Mouse (Mus musculus): Measurements from ENCODE around the gene Nbeal2. TPM values are rescaled to one million over a fixed set of nuclear protein-coding genes. Genes with fewer than 3 reads are reported as not detected.

The Nbeal2 gene
- total and polyA plus RNA-seq, 3 experiments, result 3.2 to 19.7 (median 8.4) TPM

DNA sequence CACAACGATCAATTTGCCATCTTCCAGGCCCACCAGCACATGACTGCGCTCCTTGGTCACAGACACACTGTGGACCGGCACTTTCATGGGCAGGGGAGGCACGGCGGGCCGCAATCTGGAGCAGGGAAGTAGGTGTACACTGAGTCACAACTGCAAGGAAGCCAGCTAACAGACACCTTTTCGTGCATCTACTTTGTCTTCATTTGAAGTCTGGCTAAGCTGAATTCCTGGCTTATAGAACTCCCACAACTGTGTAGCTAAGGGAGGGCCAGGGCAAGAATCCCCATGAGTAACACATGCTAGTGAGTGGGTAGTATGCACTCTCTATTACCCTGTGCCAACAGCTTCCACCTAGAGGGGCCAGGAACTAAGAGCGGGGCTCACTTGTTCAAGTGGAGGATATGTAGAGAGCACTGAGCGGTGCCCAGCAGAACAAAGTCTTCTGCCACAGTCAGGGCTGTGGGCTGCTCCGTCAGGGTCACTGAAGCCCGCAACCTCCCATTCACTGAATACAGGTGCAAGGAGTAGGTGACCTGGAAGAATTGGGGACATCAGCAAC lies 28.5 kb downstream of the Nbeal2 start:
- Histone ChIP-seq H3K27ac (ENCODE audit: insufficient read depth, low read depth) (no peak overlapping the region), H3K9me3 (replicated peaks; ENCODE audit: low read length) (no peaks in the 10 kb centered on the region), H3K36me3 (replicated peaks in 1 of 2; ENCODE audit: control insufficient read depth in 1 of 2, insufficient read depth in 1 of 2, low read length in 1 of 2) (peaks cover 68 to 84% of the 10 kb centered on the region in 2 experiments), H3K4me2 (ENCODE audit: insufficient read depth, low read depth, poor library complexity, severe bottlenecking) (no peak overlapping the region), H3K4me1 (ENCODE audit: control insufficient read depth in 1 of 2, insufficient read depth in 2 of 2) (peaks cover 4 to 23% of the 10 kb centered on the region in 2 experiments; a peak in 2 of 4 replicates), H3K27me3 (replicated peaks) (no peaks in the 10 kb centered on the region), H3K4me3 (replicated peaks in 1 of 3; ENCODE audit: low read depth in 2 of 3, low read length in 2 of 3, poor library complexity in 1 of 3) (no peak overlapping the region), H3K9ac (ENCODE audit: insufficient read depth, low read depth) (no peak overlapping the region), H3K79me2 (replicated peaks; ENCODE audit: control insufficient read depth, extremely low read depth, insufficient read depth, poor library complexity, severe bottlenecking) (no peaks in the 10 kb centered on the region)
- dilution Hi-C loops (cut with MboI; ENCODE audit: extremely low pct_ligation_motif_present, extremely low pct_unique_long_range_greater_than_20kb, low sequenced_read_pairs), result no loop called here
- in situ Hi-C loops (cut with MboI; ENCODE audit: low pct_ligation_motif_present, low pct_unique_long_range_greater_than_20kb, low sequenced_read_pairs), result no loop called here
- DNase-seq (ENCODE audit: extremely low read depth), result no peak
- TF ChIP-seq EP300 (IDR thresholded peaks at IDR 0.05; ENCODE audit: low read length), result no peak
- no peak for TF ChIP-seq POLR2AphosphoS2 (IDR thresholded peaks at IDR 0.05; ENCODE audit: low read depth, low read length)
- TF ChIP-seq ETS1 (conservative IDR thresholded peaks at IDR 0.05; ENCODE audit: low read depth, low read length), result no peak
- TF ChIP-seq ELF1 (IDR thresholded peaks at IDR 0.05; ENCODE audit: low read depth, low read length), result no peak
- no peak for TF ChIP-seq MXI1 (IDR thresholded peaks at IDR 0.05; ENCODE audit: low read depth, low read length)
- no peak for TF ChIP-seq MEF2A (IDR thresholded peaks at IDR 0.05; ENCODE audit: borderline replicate concordance, low read depth, low read length)
- no peak for TF ChIP-seq ZKSCAN1 (IDR thresholded peaks at IDR 0.05; ENCODE audit: borderline replicate concordance, low read depth, low read length)
- no peak for TF ChIP-seq PAX5 (IDR thresholded peaks at IDR 0.05; ENCODE audit: low read length)
- TF ChIP-seq GABPA (IDR thresholded peaks at IDR 0.05; ENCODE audit: insufficient replicate concordance, low read depth, low read length), result no peak
- no peak for TF ChIP-seq RAD21 (IDR thresholded peaks at IDR 0.05; ENCODE audit: low read depth, low read length)
- TF ChIP-seq HCFC1 (IDR thresholded peaks at IDR 0.05; ENCODE audit: low read depth, low read length), result no peak
- TF ChIP-seq MAX (IDR thresholded peaks at IDR 0.05; ENCODE audit: low read length), result no peak
- TF ChIP-seq ZNF384 (IDR thresholded peaks at IDR 0.05; ENCODE audit: low read depth, low read length), result no peak
- no peak for TF ChIP-seq SIN3A (IDR thresholded peaks at IDR 0.05; ENCODE audit: low read length)

DNA sequence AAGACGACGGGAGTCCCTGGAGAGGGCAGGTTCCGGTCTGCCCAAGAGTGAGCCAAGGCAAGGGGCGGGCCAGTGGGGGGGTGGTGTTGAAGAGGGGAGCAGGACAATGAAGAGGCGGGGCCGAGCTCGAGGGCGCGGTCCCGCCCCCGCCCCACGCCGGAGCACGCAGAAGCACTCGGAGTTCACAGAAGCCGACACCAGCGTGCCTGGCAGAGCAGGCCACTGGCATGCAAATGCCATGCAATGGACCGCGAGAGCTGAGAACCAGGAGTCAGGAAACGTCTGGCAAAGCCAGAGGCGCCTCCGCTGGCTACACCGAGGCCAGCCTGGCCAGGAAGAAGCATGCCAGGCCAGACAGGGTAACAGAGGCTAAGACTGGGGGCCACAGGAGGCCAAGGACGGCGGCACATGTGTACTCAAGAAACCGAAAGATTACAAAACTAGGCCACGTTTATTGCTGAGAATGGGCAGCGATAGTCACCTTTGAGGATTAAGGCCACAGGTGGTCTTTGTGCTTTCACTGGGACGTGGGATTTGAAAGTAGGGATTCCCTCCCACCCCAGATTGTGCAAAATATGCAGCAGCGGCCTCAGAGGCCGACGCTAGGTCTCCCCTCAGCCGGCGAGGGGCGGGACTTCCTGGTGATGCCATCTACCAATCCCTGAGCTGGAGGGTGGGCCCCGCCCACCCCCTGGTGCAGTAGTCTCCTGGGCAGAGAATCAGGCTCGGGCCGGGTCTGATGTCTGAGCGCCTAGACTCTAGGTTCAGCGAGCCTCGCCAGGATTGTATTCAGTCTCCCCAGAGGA lies 29.4 kb downstream of the Nbeal2 start, which contains the start of gene Nradd:
TSS of gene Nradd (minus strand) at position 92 of the 806 bp plus-strand sequence.
- H3K4me3 ChIP-seq (replicated peaks in 1 of 3; ENCODE audit: low read depth in 2 of 3, low read length in 2 of 3, poor library complexity in 1 of 3), result peak within 1 kb of the TSS; percentile 54 to 57 (median 56)
- peaks cover 4 to 23% of the 10 kb centered on the region in 2 experiments; a peak in 2 of 4 replicates for H3K4me1 ChIP-seq (ENCODE audit: control insufficient read depth in 1 of 2, insufficient read depth in 2 of 2)
- H3K27ac ChIP-seq (ENCODE audit: insufficient read depth, low read depth), result peak within 1 kb of the TSS; percentile 43; the same call in 1 of the 2 replicates
- peak within 1 kb of the TSS; percentile 24; the same call in 1 of the 2 replicates for H3K4me2 ChIP-seq (ENCODE audit: insufficient read depth, low read depth, poor library complexity, severe bottlenecking)
- no peaks in the 10 kb centered on the region for H3K79me2 ChIP-seq (replicated peaks; ENCODE audit: control insufficient read depth, extremely low read depth, insufficient read depth, poor library complexity, severe bottlenecking)
- in situ Hi-C loops (cut with MboI; ENCODE audit: low pct_ligation_motif_present, low pct_unique_long_range_greater_than_20kb, low sequenced_read_pairs), result loop anchor here (5.0 kb wide), 1 partner anchor 212 kb away; no protein-coding TSS in a partner anchor
- dilution Hi-C loops (cut with MboI; ENCODE audit: extremely low pct_ligation_motif_present, extremely low pct_unique_long_range_greater_than_20kb, low sequenced_read_pairs), result no loop called here
- H3K36me3 ChIP-seq (replicated peaks in 1 of 2; ENCODE audit: control insufficient read depth in 1 of 2, insufficient read depth in 1 of 2, low read length in 1 of 2), result peaks cover 65 to 83% of the 10 kb centered on the region in 2 experiments
- DNase-seq (ENCODE audit: extremely low read depth), result peak; percentile 93
- no peaks in the 10 kb centered on the region for H3K9me3 ChIP-seq (replicated peaks; ENCODE audit: low read length)
- H3K9ac ChIP-seq (ENCODE audit: insufficient read depth, low read depth), result peak within 1 kb of the TSS; percentile 46
- no peaks in the 10 kb centered on the region for H3K27me3 ChIP-seq (replicated peaks)
- TF ChIP-seq CHD1 (IDR thresholded peaks at IDR 0.05; ENCODE audit: low read depth, low read length), result no peak; the same call in 1 of the 2 replicates
- no peak for TF ChIP-seq RAD21 (IDR thresholded peaks at IDR 0.05; ENCODE audit: low read depth, low read length)
- peak; percentile 30; the same call in 1 of the 2 replicates for TF ChIP-seq NRF1 (IDR thresholded peaks at IDR 0.05; ENCODE audit: low read depth, low read length)
- peak; percentile 30; the same call in 1 of the 2 replicates for TF ChIP-seq HCFC1 (IDR thresholded peaks at IDR 0.05; ENCODE audit: low read depth, low read length)
- peak; percentile 47; the same call in 1 of the 2 replicates for TF ChIP-seq ZMIZ1 (IDR thresholded peaks at IDR 0.05; ENCODE audit: low read depth, low read length)
- no peak for TF ChIP-seq ZNF384 (IDR thresholded peaks at IDR 0.05; ENCODE audit: low read depth, low read length)
- TF ChIP-seq ZC3H11A (IDR thresholded peaks at IDR 0.05; ENCODE audit: low read depth, low read length), result no peak
- no peak for TF ChIP-seq USF1 (IDR thresholded peaks at IDR 0.05; ENCODE audit: low read depth, low read length)
- peak; percentile 28; the same call in 1 of the 2 replicates for TF ChIP-seq POLR2AphosphoS2 (IDR thresholded peaks at IDR 0.05; ENCODE audit: low read depth, low read length)
- TF ChIP-seq ETS1 (conservative IDR thresholded peaks at IDR 0.05; ENCODE audit: low read depth, low read length), result no peak
- no peak for TF ChIP-seq USF2 (conservative IDR thresholded peaks at IDR 0.05; ENCODE audit: low read depth, low read length)
- peak; percentile 21; the same call in 1 of the 2 replicates for TF ChIP-seq MEF2A (IDR thresholded peaks at IDR 0.05; ENCODE audit: borderline replicate concordance, low read depth, low read length)
- no peak for TF ChIP-seq RCOR1 (conservative IDR thresholded peaks at IDR 0.05; ENCODE audit: low read depth, low read length)
- TF ChIP-seq MYC (IDR thresholded peaks at IDR 0.05; ENCODE audit: low read depth, low read length), result peak; percentile 49; the same call in 1 of the 2 replicates
- TF ChIP-seq JUND (conservative IDR thresholded peaks at IDR 0.05; ENCODE audit: low read depth, low read length), result no peak
- TF ChIP-seq POLR2A (IDR thresholded peaks at IDR 0.05; ENCODE audit: low read depth, low read length), result peak; percentile 70
- TF ChIP-seq KAT2A (IDR thresholded peaks at IDR 0.05; ENCODE audit: insufficient replicate concordance, low read length), result 0 out of 2 replicates have a peak, but pooled peaks have one; percentile 17
- TF ChIP-seq NELFE (IDR thresholded peaks at IDR 0.05; ENCODE audit: low read depth, low read length), result peak; percentile 65; the same call in 1 of the 2 replicates
- TF ChIP-seq UBTF (IDR thresholded peaks at IDR 0.05; ENCODE audit: low read depth, low read length), result peak; percentile 3; the same call in 1 of the 2 replicates
- peak; percentile 78 for TF ChIP-seq ELF1 (IDR thresholded peaks at IDR 0.05; ENCODE audit: low read depth, low read length)
- peak; percentile 87 for TF ChIP-seq MXI1 (IDR thresholded peaks at IDR 0.05; ENCODE audit: low read depth, low read length)
- TF ChIP-seq EP300 (IDR thresholded peaks at IDR 0.05; ENCODE audit: low read length), result 0 out of 2 replicates have a peak, but pooled peaks have one; percentile 16
